Mouse (Mus musculus): Measurements from ENCODE around the gene Pla2g15.
A peak's percentile ranks its signal among the peaks of the same experiment; 100 is the strongest.

GRCm38 (mm10) chr8:106165460-106165859, 15.3 kb downstream of the Pla2g15 start:
- TF ChIP-seq CTCF (IDR thresholded peaks at IDR 0.05) (peak; percentile 92), POLR2A (IDR thresholded peaks at IDR 0.05; ENCODE audit: insufficient read depth, low read depth, low read length) (no peak)
